Mouse (Mus musculus) ES-Bruce4 (cell line): ENCODE measurements around the gene Ghrl.

Experiments
- CTCF ChIP-seq: IDR thresholded peaks from one replicate; pipeline ENCODE4 v1.8.1; 2011; ENCODE audit warnings: low read depth, low read length
- POLR2A ChIP-seq: IDR thresholded peaks from one replicate; pipeline ENCODE4 v1.8.1; 2011; ENCODE audit warnings: low read length; ENCODE audit not compliant: insufficient read depth

GRCm38 (mm10) chr6:113683081-113683825 lies 36.4 kb downstream of the Ghrl start:
- TF ChIP-seq POLR2A (no peak), CTCF (no peak)
